Mouse (Mus musculus) left cerebral cortex, adult 11 months (tissue): ENCODE data around the gene Gm21915.

Experiments used
- DNase-seq: peaks from one replicate; pipeline ENCODE4 v3.0.0; 2022; ENCODE audit warnings: low spot score

The Gm21915 gene

DNA sequence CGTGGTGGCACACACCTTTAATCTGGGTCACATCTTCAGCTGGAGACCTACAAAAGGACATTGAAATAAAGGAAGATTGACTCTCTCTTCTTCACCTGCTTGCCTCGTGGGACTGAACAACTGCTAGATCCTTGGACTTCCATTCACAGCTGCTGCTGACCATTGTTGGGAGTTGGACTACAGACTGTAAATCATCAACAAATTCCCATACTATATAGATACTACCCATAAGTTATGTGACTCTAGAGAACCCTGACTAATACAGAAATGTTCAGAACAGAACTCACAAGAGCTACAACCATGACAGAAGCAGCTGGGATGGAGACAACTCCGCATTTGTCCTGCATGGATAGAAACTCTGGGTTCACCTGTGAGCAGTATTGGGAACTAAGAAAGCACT, at the start of gene Gm21915:
TSS of gene Gm21915 (plus strand) at position 301 of the 400 bp plus-strand sequence.
- no peak for DNase-seq

- DNase-seq = no peak
Observed at GRCm38 (mm10) chr9:40622265-40622664, 48.1 kb upstream of the Gm21915 start.

DNA sequence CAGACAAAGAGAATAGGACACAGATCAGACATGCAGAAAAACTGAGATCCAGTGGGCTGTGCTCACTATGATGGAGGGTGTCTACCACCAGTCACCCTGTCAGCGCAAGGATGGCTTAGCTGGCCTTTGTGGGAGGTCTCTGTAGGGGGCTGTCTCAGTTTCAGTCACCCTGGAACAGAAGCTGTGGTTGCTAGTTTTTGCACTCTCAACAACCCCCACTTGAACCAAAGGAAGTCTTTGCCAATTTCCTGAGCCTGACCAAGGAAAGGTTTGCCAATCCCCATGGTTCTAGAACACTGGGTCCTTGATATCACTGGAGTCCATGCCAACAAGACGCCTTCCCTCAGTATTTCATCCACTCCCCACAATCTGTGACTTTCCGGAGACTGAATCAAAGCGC, 47.6 kb upstream of the Gm21915 start:
- no peak for DNase-seq

DNA sequence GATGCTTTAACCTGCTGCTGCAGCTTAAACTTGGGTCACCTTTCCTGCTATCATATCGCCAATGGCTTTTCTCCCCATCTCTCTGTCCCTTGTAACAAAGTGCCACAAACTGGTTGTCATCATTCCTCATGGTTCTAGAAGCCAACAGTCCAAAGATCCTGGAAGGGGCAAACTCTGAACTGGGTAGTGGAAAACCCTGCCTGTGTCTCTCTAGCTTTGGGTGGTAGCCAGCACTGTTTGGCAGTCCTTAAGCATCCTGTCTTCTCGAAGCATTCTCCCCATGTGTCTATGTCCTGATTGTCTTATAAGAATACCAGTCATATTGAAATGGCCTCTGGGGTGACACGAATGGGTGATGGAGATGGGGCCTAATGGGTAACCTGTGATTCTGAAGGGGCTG, 45.1 kb upstream of the Gm21915 start:
- no peak for DNase-seq

GRCm38 (mm10) chr9:40626566-40626965, 43.8 kb upstream of the Gm21915 start:
- DNase-seq = no peak

GRCm38 (mm10) chr9:40627146-40627713, 43.2 kb upstream of the Gm21915 start:
- DNase-seq = no peak

GRCm38 (mm10) chr9:40628130-40629069, 42.0 kb upstream of the Gm21915 start:
- DNase-seq = no peak

GRCm38 (mm10) chr9:40629441-40629840, 41.0 kb upstream of the Gm21915 start:
- no peak for DNase-seq

DNA sequence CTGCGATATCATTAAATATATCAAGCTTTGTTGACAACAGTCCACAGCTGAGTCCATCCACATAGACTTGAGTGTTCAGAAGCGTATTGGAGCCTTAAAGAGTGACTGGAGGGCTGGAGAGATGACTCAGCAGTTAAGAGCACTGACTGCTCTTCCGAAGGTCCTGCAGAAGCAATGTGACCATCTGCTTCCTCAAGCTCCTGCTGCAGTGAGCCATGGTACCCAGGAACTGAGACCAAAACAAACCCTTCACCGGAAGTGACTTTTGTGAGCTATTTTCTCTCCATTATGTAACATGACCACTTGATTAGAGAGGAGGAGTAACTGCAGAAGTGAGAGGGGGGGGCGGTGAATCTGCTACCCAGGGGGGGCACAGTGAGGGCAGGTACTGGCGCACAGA, 39.3 kb upstream of the Gm21915 start:
- DNase-seq = no peak

DNA sequence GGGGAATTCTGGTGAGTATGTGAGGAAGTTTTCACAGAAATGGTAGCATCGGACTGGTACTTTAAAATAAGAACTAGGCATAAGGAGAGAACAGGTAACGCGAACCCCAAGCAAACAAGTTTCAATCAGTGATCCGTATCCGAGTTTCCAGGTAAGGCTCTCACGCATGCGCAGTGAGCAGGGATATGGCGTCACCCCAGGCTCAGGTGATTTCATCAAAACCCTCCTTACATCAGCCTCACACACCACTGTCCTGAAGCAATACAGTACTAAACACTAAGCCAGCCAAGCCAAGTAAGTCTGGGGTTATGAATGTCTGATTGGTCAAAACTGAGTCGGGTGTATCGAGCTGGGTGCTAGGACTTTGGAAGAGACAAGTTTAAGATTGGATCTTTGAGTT, 38.9 kb upstream of the Gm21915 start:
- DNase-seq = no peak

DNA sequence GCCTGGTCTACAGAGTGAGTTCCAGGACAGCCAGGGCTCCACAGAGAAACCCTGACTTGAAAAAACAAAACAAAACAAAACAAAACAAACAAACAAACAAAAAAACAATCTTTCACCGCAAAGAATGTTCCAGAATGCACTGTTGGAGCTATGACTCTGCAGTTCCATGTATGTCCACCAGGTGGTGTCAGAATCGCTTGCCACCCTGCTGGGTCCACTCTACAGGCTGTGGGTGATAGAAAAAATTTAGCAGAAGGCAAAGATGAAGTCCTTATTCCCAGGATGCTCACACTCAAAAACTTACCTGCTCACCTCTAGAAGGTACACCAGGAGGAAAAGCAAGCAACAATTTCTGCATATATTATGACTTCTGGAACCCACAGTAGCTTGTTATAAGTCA, 34.4 kb upstream of the Gm21915 start:
- no peak for DNase-seq

- no peak for DNase-seq
Observed at GRCm38 (mm10) chr9:40637705-40638393, 32.6 kb upstream of the Gm21915 start.

DNA sequence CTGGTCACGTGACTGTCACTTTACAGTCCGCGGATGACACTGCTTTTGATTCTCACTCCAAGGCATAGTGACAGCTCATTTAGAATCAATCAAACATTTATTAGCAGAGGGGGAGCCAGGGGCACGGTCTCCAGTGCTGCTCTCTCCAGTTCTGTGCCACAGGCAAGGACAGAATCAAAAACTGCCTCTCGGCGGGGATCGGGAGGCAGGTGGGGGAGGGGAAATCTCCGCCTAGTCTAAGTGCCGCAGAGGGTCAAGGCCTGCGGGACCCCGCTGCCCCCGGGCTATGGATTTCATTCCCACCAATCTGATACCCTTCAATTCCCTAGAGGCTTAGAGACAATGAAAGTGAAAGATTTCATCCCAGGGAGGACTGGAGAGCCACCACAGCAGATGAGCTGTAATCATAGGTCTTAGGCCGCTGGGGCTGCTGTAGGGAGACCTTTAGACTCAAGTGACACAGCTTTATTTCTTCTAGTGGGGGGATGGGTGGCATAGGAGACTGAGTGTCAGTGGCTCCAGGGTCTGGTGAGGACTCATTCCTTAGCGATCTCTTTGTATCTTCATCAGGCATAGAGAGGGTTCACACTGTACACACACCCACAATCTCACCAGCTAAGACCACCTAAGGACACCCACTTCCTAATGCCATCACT, 31.9 kb upstream of the Gm21915 start:
- DNase-seq = no peak

- no peak for DNase-seq
Observed at GRCm38 (mm10) chr9:40639536-40640187, 30.8 kb upstream of the Gm21915 start.

- no peak for DNase-seq
Observed at GRCm38 (mm10) chr9:40641318-40641717, 29.1 kb upstream of the Gm21915 start.

GRCm38 (mm10) chr9:40642470-40643220, 27.8 kb upstream of the Gm21915 start:
- no peak for DNase-seq

DNA sequence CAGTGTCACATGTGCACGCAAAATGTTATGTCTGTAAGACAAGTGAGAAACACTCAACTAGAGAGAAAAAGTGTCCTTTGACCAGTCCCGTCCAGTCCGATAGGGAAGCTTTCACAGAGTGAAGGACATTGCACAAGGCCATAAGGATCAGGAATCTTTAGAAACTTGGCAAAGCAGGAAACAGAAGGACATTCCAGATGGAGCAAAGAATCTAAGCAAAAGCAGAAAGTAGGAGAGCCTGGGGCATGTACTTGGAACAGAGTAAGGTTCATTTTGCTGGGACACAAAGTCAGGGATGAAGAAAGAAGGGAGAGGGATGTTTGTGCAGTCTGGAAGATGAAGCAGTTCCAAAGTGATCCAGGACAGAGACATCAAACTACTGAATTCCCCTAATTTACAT, 21.0 kb upstream of the Gm21915 start:
- no peak for DNase-seq

DNA sequence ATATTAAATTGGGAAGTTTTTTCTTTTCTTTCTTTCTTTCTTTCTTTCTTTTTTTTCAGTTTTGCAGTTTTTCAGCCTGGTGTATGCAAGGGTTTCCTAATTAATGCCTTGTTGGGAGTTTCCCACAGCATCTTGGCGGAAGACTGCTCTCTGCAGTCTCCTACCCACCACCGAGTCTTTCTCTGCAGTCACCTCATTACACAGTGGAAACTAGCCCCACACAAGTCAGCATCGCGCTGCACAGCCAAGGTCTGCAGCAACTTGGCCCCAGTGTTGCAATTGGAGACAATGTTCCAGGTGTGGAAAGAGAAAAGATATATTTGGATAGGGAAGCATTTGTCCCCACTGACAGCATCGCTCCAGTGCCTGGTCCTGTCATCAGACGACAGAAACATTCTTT, 20.4 kb upstream of the Gm21915 start:
- DNase-seq = no peak

GRCm38 (mm10) chr9:40651239-40651859, 19.1 kb upstream of the Gm21915 start:
- DNase-seq = no peak

DNA sequence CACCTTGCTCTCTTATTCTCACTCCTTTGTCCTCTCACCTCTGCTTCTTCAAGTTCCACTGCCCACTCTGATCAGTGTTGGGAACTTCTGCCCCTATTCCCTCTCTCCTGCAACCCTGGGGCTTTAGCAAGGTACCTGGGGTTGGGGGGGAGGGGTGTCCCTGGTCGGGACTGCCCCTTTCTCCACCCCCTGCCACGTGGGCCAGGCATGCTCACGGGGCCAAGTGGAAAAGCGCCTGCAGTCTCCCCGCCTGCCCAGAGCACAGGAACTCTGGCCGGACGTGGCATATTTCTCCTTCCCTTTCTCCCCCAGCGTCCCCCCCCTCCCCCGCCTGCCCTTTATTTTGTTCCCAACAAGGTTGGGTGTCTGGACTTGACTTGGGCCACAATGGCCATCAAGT, 17.7 kb upstream of the Gm21915 start:
- DNase-seq = no peak
